Mouse (Mus musculus) heart, postnatal 14 days (tissue): ENCODE data around the gene Crtam. TPM values are rescaled to one million over a fixed set of nuclear protein-coding genes. Genes with fewer than 3 reads are reported as not detected.

Experiments
- DNase-seq, 2 experiments: peaks; one replicate each; pipeline ENCODE4 v3.0.0; 2021 to 2022
- intact Hi-C: fragments of 180-260 bp; cut with DNase I; formaldehyde crosslinking; loops from one replicate; pipeline ENCODE4 v1.15.1; 2025
- total RNA-seq, 2 experiments: library from RNA; stranded (reverse); gene quantifications; 2 replicates each; pipeline ENCODE4 v1.2.3; 2021

The Crtam gene
- total RNA-seq, 2 experiments from 2014 or later, result 0.12 to 0.14 TPM

- no peak for DNase-seq
- intact Hi-C loops, result no loop called here
Measured at GRCm38 (mm10) chr9:40927351-40927980, 77.0 kb downstream of the Crtam start.

Other genes starting within 250 kb of the Crtam start
- gene Hspa8, start 203.6 kb downstream of the Crtam start, total RNA-seq, result 1,000 to 10,000 TPM; 1,048 to 1,357 TPM
- not detected for gene Bsx, start 130.5 kb downstream of the Crtam start, total RNA-seq
- not detected for gene Jhy, start 40.5 kb downstream of the Crtam start, total RNA-seq
- gene Ubash3b, start 157.1 kb upstream of the Crtam start, total RNA-seq, result 1 to 10 TPM; 1.7 to 1.8 TPM